Mouse (Mus musculus) R1 (cell line): ENCODE results near the gene C4b.
"Not testable (repeated sequence)": the region's sequence is repeated elsewhere in the genome, so short reads cannot be mapped to it uniquely, and the experiment has no call there.

Experiments
- DNase-seq: peaks from one replicate; pipeline ENCODE4 v3.0.0-alpha.2; 2018; ENCODE audit warnings: low read depth, low spot score

The C4b gene

GRCm38 (mm10) chr17:34706476-34706875, 37.2 kb downstream of the C4b start:
- DNase-seq: not testable (repeated sequence)

- DNase-seq: no peak
These were observed 43.0 kb downstream of the C4b start for GRCm38 (mm10) chr17:34700671-34701071.

GRCm38 (mm10) chr17:34699575-34700408, 43.9 kb downstream of the C4b start:
- no peak for DNase-seq

GRCm38 (mm10) chr17:34692906-34693305, 50.8 kb downstream of the C4b start:
- no peak for DNase-seq

- no peak for DNase-seq
These were observed 53.2 kb downstream of the C4b start for GRCm38 (mm10) chr17:34690458-34690857.

- DNase-seq: no peak
These were observed 54.8 kb downstream of the C4b start for GRCm38 (mm10) chr17:34688889-34689288.

GRCm38 (mm10) chr17:34685120-34686110, 58.3 kb downstream of the C4b start:
- no peak for DNase-seq

- DNase-seq: no peak
These were observed 59.3 kb downstream of the C4b start for GRCm38 (mm10) chr17:34684253-34684893.

- DNase-seq: no peak
These were observed 59.9 kb downstream of the C4b start for GRCm38 (mm10) chr17:34683686-34684220.

GRCm38 (mm10) chr17:34683179-34683578, 60.5 kb downstream of the C4b start:
- no peak for DNase-seq

- DNase-seq: no peak
These were observed 61.7 kb downstream of the C4b start for GRCm38 (mm10) chr17:34681881-34682536.

- DNase-seq: no peak
These were observed 62.5 kb downstream of the C4b start for GRCm38 (mm10) chr17:34681132-34681571.

- no peak for DNase-seq
These were observed 63.1 kb downstream of the C4b start for GRCm38 (mm10) chr17:34680621-34681020.

- DNase-seq: no peak
These were observed 63.5 kb downstream of the C4b start for GRCm38 (mm10) chr17:34680191-34680590.
